Mouse (Mus musculus) fibroblast of lung, adult 2 months (primary cell): Measurements from ENCODE around the gene Lrrc4c.

ENCODE experiments used
- DNase-seq: peaks from one replicate; pipeline ENCODE4 v3.0.0-alpha.2; 2011; ENCODE audit warnings: low read depth

Lrrc4c gene

DNA sequence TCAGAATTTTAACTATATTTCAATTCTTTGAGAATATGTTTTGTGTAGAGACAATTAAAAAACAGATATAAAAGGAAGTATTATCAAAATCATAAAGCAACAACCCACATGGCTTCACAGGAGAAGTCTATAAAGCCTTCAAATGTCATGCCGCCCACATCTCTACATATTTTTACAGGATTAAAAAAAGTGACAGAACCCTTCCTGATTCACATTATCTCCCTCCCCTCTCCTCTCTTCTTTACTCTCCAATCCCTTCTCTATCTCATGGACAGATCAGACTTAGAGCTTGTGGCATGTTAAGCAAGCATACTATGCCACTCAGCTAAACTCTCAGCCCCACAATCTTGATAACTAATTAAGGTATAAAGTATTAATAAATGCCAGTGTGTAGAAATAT is 535.8 kb downstream of the Lrrc4c start:
- no peak for DNase-seq

- DNase-seq = no peak
These were observed 558.1 kb downstream of the Lrrc4c start for GRCm38 (mm10) chr2:96876062-96876461.

- DNase-seq = no peak
These were observed 631.6 kb downstream of the Lrrc4c start for GRCm38 (mm10) chr2:96949531-96949930.

- DNase-seq = no peak
These were observed 681.6 kb downstream of the Lrrc4c start for GRCm38 (mm10) chr2:96999521-96999920.

GRCm38 (mm10) chr2:97018319-97018718 is 700.4 kb downstream of the Lrrc4c start:
- DNase-seq = no peak

- no peak for DNase-seq
These were observed 709.0 kb downstream of the Lrrc4c start for GRCm38 (mm10) chr2:97026991-97027390.

GRCm38 (mm10) chr2:97027585-97027984 is 709.6 kb downstream of the Lrrc4c start:
- DNase-seq = no peak

- DNase-seq = no peak
These were observed 718.4 kb downstream of the Lrrc4c start for GRCm38 (mm10) chr2:97036401-97036800.

DNA sequence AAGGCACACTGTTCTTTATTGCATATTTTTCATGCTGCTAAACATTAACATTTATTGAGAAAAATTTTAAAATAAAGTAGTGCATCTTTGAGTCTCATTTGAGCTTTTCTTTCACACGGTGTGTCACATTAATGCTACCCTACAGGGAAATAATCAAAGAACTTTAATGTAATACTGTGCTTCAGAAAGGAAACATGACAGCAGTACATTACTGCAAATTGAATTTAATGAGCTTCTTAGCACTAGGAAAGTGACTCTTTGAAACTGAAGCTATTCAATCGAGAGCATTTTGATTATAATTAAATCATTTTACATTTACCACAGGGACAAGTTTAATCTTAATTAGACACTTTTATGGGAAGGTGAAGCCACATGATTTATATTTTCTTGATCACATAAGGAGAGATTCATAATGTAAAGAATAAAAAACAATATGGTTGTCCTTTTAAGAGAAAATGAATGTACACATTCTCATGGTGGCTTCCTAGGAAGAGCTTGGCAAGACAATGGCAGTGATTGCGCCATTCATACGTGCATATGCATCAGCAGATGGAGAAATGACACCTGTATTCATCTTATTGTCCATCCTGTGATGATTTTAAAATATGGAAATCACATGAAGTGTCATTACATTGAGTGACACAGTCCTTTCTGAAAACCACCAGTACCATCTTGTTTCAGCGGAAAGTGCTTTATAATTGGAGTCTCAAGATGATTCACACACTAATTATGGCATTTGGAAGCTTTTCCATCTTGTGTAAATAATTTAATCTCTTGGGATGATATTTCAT is 719.2 kb downstream of the Lrrc4c start:
- no peak for DNase-seq

- no peak for DNase-seq
These were observed 726.0 kb downstream of the Lrrc4c start for GRCm38 (mm10) chr2:97044016-97044415.

DNA sequence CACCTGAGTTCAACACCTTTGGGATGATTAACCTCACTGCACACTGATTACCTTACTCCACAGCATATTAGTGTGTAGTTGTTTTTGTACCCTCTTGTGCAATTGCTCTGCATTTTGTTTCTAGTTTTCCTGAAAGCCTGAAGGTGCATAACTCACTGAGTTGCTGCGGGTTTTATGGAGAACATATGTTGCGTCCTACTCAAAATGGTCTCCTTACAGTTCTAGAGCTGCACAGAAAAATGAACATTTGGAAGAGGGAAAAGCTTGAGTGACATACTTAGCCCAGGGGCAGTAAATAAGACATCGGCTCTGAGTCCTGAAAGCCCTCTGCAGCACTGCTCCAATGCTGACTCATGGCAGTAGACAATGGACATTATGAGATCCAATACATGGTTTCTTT is 727.7 kb downstream of the Lrrc4c start:
- DNase-seq = no peak

GRCm38 (mm10) chr2:97080156-97080555 is 762.2 kb downstream of the Lrrc4c start:
- no peak for DNase-seq

- DNase-seq = no peak
These were observed 780.0 kb downstream of the Lrrc4c start for GRCm38 (mm10) chr2:97097965-97098364.

GRCm38 (mm10) chr2:97103398-97104162 is 785.6 kb downstream of the Lrrc4c start:
- no peak for DNase-seq

DNA sequence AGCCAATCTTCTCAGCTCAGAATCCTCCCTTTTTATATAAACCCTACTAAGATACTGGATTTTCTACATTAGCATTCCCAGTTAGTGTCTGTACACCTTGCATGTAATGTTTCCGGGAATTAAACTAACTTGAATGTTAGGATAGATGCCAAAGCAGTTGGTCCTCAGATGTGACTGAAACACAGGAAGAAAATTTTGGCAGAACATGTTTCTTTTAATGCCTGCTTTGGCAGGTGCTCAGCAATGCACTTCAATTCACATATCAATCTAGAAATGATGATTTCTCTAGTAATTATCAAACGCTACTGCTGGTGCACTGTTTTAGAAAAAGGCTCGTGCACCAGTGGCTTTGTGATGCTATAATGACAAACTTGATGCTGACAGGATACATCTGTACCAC is 806.3 kb downstream of the Lrrc4c start:
- no peak for DNase-seq

- no peak for DNase-seq
These were observed 820.5 kb downstream of the Lrrc4c start for GRCm38 (mm10) chr2:97138454-97138853.

DNA sequence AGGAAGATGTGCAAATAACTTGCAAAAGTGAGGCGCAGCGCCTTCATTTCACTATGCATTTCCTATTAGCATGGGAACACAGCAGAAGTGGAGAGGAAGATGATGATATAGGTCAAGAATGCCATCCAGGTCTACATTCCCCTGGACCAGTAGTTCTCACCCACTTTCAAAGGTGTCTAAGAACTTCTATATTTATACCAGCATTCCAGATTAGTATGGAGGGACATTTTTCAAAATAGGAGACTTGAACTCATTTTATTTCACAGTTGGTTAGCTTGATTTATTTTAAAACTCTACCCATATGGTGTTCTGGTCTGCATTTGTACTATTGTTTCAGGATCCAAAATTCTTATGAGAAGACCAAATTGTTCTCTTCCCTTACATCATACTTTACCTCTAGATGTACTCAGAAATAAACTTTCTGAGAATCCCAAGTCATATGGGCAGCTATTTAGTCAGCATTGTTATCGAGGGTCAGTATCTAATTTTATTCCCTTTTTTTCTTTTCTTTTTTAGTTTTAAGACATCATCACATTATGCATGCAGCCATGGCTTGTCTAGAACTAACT is 833.7 kb downstream of the Lrrc4c start:
- no peak for DNase-seq

GRCm38 (mm10) chr2:97165745-97166144 is 847.8 kb downstream of the Lrrc4c start:
- DNase-seq = no peak

- no peak for DNase-seq
These were observed 860.4 kb downstream of the Lrrc4c start for GRCm38 (mm10) chr2:97178399-97178798.

GRCm38 (mm10) chr2:97196968-97197606 is 879.1 kb downstream of the Lrrc4c start:
- no peak for DNase-seq

DNA sequence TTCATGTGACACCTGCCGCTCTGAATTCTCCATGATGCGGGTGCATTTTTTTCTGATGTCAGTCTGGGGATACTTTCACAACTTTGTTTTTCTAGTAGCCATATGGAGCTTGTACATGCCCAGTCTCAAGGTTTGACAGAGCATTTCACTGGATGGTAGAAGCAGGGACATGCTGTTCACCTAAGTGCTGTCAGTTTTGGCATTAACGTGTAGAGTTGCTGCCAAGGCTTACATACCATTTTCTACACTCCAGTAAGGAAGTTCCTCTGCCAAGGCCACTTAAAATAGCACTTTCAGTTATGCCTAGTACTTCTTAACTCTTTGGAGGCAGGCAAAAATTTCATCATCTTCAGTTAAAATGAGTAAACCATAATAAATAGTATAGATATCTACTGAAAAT is 915.0 kb downstream of the Lrrc4c start:
- DNase-seq = no peak

GRCm38 (mm10) chr2:97234074-97234473 is 916.1 kb downstream of the Lrrc4c start:
- DNase-seq = no peak

GRCm38 (mm10) chr2:97274651-97275050 is 956.7 kb downstream of the Lrrc4c start:
- no peak for DNase-seq
